Mouse (Mus musculus): ENCODE results near the gene Capzb.

The Capzb gene

DNA sequence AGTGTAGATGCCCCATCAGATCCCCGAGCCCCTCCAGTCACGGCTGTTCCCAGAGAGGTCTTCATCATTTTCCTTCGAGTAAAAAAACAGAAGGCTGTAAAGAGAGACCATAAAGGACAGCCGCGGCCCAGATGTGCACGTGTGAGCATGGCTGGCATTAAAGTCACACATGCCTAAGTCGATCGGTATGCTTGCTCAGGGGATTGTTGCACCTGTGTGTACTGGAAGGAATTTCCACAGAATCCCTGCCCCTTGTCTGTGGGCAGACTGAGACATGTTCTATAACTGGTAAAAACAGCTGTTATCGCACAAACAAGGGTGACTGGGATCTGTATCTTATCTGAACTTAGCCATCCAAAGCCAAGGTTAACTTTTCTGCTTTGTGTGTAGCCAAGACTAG lies 78.9 kb downstream of the Capzb start:
- DNase-seq = no peak

DNA sequence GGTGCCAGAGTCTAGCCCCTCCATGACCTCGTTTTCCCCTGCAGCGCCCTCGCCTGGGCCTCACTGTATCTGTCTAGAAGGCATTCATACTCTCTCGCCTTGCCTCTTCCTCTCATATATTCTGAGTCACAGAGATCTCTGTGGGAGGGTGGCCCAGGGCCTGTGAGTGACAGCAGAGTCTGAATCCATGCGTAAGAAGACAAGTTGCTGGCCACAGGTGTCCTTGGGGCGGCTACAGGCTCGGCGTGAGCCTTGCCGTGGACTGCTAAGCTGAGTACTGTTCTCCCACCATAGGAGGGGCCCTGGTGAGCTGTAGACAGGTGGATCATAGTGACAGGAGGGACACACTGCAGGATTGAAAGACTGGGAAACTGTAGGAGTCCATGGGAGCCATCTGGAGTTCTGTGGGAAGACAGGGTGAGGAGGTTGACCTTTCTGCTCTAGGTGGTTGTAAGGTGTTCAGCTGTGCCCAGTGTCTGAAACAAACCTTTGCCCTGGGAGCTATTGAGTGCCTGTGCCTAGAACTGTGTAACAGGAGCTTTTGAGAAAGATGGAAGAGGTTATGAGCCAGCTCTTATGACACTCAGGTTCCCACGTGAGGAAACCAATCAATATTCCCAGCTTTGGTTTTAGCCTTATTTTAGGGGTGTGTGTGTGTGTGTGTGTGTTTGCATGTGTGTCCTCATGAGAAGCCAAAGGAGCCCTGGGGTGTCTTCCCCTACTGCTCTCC lies 80.4 kb downstream of the Capzb start:
- DNase-seq = no peak

DNA sequence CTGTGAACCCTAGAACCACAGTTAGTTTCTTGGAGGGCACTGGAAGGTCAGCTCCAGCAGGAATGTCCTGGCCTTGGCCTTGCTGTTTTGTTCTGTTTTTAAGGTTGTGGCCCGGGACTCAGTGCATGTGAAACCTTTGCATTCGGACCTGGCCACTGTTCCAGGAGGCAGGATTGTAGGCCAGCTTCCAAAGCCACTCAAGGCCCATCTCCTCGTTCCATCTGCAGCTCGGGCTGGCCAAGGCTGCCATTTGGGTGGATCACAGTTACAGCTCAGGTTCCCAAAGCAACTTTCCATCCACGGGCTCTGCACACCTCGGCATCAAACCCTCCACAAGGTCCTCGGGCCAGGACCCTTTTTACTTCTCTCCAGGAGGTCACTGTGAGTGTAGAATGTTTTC lies 81.9 kb downstream of the Capzb start:
- no peak for DNase-seq

- DNase-seq = no peak
These were observed 83.7 kb downstream of the Capzb start for GRCm38 (mm10) chr4:139276411-139276810.

DNA sequence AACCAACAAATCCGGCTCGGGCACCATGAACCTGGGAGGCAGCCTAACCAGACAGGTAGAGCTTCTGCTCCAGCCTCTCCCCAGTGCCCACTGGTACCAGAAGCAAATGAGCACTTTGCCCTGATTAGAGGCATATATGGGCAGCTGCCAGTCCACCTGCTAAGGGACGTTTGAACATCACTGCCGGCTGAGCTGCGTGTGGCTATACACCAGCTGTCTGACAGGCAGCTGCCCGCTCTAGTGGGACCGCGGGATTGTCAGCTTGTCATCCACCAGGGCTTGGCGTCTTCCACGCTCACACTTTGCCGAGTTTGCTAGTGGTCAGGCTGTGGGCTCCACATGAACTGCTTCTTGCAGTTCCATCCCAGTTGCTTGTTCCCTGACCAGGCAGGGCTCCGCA lies 87.8 kb downstream of the Capzb start:
- DNase-seq = no peak

DNA sequence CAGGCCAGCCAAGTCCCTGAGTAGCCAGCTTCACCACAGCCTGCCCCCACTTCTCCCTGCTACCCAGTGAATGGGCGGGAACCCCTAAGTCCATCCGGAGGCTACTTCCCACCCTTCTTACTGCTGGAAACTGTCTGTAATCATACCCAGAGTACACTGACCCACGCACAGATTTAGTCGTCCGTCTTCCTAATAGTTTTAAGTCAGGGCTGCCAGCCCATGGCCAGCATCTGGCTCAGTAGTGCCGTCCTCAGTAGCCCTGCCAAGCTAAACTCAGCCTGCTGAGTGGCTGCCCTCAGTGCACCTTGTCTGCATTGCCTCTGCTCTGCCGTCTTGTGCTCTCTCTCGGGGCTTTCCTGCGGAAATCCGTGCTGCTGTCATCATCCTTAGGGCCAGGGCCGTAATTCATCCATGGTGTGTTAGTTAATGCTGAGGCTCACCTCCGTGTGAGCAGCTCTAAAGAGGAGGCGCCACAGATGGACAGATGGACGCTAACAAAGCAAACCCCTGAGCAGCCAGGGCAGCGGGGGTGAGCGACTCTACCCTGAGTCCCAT lies 89.2 kb downstream of the Capzb start:
- no peak for DNase-seq

DNA sequence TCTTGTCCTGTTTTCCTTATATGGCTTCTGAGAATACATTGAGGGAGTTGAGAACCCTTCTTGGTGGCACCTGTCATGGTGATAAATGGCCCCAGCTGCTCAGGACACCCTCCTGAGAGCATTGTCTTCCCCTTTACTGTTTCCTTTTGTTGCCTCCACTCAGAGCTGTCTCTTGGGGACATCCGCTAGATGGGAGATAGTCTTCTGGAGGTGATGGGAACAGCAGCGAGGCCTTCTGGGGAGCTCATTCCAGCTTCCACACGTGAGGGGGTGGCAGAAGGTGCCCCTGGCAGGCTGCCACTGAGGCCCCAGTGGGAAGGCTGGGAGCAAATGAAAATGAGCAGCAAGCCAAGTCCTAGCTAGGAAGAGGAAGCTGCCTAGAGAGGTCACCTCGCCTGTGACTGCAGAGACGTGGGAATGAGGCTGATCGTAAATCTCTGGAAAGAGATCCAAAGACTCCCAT lies 90.3 kb downstream of the Capzb start:
- peak; percentile 96 for DNase-seq

- no peak for DNase-seq
These were observed 92.2 kb downstream of the Capzb start for GRCm38 (mm10) chr4:139284877-139285276.

DNA sequence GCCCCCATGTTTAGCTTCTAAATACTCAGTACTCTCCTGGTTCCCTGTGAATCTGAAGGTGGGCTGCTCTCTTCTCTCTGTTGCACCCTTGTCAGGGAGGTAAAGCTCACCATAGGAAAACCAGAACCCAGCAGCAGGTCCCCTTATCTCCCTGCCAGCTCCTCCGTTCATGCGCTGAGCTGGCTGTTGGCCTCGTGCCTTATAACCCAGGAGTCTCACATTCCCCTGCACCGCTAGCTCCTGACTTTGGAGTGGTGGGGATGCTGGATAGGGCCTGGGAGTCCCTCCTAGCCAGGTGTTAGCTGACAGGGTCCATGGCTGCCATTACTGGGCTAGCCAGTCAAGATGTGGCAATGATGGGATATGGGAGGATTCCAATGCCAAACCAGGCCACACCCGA lies 93.5 kb downstream of the Capzb start:
- DNase-seq = peak; percentile 94

DNA sequence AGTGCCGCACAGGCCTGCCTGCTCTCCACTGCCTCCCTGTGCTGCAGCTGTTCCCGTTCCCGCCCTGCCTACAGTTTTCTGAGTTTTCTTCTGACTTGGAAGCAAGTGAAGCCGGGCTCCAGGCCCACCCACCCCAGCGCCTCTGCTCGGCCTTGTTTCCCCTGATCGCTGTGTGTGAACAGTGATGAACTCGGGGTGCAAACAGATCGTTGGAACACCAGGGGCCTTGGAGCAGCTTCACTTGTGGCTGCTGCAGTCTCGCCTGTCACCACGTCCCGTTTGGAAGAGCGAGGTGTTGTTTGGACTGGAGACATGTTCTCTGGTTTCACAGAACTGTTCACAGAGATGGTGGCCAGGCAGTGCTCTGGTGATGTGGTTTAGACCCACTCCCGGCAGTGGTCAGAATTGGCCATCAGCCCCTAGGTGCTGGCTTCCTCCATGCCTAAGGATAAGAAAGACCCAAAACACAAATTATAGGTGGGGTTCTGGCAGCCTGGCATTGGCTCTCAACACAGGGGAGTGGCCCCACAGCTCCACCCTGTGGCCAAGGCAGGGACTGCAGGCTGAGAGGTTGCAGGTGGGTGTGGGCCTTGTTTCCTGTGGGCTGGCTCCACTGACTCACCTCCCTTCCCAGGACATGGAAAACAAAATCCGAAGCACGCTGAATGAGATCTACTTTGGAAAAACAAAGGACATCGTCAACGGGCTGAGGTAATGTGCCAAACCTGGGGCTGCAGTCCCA lies 94.6 kb downstream of the Capzb start:
- DNase-seq = peak; percentile 98

DNA sequence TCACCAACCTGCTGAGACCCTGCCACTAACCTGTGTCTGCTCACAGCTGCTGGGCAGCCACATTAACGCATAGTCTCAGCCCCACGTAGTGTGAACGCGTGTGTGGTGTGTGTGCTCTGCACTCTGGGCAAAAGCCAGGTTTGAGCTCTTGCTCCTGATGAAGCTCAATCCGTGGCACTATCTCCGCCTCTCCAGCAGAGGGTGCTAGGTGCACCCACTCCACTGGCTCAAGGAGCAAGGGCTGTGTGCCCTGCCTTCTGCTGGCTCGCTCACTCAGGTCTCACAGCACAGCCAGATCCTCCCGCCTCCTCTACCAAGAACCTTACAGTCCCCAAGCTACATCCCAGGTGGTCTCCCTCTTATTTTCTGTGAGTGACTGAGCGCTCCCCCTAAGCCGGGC lies 96.3 kb downstream of the Capzb start:
- peak; percentile 95 for DNase-seq

DNA sequence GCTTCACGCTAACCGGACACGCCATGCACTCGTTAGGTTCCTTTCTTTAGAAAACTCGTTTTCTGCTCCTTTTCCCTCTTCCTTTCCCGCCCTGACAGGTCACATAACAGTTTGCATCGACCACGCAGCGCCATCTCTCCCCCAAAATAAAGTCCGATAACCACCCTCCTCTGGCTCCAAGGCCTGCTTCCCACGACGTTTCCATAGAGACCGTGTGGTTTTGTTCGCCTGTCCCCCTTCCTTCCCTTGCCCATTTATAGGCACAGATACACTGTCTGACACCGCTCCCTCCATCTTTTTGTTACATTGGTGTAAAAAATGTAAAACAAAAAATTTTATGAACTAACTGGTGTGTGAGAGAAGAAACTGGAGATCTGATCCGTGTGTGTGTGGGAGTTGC lies 98.4 kb downstream of the Capzb start:
- DNase-seq = no peak

GRCm38 (mm10) chr4:139292038-139292437 lies 99.3 kb downstream of the Capzb start:
- DNase-seq = no peak

DNA sequence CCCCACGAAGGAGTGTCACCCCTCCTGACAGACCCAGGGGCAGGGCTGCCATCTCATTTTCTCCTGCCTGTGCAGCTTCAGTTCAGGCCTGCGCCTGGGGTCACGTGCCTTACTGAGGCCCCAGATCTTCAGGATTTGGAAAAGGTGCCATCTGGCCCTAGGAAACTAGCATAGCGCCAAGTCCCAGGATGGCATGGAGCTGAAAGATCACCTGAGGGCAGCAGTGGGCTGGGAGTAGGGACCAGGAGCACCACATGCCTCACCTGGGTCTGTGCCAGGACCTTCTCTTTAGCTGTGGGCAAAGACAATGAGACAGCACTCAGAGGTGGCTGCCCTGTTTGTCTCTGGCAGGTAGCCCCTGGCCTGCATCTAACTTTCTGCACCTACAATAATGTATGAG lies 104.9 kb downstream of the Capzb start:
- peak; percentile 97 for DNase-seq

DNA sequence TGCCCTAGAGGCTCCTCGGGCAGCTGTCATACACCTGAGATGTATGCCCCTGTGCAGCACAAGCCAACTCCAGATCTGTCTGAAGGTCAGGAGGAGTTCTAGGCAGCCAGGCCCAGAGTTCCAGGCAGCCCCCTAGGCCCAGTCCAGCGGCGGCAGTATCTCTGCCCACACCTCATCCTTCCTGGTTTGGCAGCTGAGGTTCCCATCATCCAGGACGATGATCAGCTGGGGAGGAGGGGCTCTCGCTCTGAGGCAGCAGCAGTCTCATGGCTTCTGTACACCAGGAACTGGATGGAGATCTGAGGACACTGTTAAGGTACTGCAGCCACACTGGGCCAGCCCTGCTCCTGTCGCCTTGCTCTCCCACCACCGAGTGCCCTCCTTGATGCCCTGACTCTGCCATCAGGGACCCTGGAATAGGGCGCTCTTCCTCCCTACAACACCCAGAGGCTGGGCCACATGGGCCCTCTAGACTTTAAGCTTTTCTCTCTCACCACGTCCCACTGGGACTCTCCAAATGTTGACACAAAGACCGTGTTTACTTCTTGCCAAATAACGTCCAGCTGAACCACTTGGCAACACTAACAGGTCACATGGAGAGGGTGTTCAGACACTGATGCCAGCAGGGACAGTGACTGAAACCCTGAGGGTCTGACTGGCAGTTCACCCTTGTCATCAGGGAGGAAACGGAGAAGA lies 106.1 kb downstream of the Capzb start:
- no peak for DNase-seq

- no peak for DNase-seq
These were observed 109.1 kb downstream of the Capzb start for GRCm38 (mm10) chr4:139301780-139302179.

DNA sequence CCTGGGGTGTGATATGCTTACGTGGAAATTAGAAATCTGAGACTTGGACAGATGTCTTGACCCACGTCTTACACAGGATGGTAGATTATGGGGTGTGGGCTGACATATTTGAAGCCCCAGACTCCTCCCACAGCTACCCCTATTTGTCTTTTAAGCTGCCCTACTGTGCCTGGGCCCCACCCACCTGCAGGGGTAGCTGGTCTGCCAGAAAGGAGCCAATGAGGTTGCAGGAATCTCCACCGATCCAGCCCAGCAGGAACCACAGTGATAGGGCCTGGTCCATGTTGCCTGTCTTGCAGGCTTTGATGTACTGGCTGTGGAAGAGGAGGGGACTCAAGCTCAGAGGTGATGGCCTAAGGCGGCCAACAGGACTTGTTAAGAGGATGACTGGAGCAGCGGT lies 109.5 kb downstream of the Capzb start:
- DNase-seq = no peak

DNA sequence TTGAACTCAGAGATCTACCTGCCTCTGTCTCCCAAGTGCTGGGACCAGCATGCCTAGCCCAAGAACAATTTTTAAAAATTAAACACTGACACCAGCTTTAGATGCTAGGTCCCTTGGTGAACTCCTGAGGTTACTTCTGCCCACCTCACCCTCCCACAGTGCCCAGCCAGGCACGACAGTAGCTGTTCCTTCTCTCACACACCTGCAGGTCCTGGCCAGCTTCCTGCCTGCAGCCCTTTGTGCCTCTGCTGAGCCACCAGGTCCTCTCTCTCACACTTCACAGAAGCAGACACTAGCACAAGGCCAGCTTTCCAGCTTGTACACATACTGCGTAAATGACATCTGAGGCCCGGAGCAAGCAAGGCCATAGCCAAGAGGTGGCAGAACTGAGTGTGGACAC lies 112.8 kb downstream of the Capzb start:
- no peak for DNase-seq

DNA sequence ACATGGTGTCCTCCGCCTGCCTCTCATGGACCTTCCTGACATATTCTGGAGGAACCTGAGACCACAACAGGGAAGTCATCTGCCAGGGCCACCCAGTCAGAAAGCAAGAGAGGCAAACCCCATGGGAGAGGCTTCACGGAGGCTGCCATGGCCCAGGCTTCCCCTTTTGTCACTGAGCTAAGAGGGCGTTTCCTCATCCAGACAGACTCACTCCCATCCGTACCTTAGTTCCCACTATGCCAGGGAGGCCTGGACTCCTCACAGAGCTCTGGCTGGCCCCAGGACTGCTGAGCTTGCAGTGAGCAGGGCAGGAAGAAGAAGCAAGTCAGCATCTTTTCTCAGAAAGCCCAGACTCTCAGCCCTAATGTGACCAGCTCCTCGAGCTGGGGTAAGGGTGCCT lies 115.2 kb downstream of the Capzb start:
- peak; percentile 97 for DNase-seq

DNA sequence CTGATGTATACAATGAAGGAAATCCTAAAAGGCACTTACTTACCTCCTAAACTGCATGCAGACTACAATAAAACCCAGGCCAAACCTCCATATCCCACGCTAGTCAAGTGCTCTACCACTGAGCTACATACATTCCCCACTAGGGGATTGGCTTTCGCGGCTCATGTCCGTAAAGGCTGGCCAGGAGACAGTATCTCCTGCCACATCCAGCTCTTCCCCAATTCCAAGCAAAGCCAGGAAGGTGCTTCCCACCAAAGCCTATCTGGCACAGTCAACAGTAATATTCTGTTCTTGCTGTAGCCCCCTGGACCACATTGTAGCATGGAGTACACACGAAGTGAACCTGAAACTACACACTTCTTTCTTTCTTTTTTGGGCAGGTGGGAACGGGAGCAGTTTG lies 117.0 kb downstream of the Capzb start:
- peak; percentile 84 for DNase-seq

GRCm38 (mm10) chr4:139310171-139310898 lies 117.6 kb downstream of the Capzb start, which contains the start of the genes Pqlc2 and Akr7a5:
Pqlc2 (minus strand) TSS chr4:139310708.
Akr7a5 (plus strand) TSS chr4:139310744.
- peak; percentile 99 for DNase-seq

DNA sequence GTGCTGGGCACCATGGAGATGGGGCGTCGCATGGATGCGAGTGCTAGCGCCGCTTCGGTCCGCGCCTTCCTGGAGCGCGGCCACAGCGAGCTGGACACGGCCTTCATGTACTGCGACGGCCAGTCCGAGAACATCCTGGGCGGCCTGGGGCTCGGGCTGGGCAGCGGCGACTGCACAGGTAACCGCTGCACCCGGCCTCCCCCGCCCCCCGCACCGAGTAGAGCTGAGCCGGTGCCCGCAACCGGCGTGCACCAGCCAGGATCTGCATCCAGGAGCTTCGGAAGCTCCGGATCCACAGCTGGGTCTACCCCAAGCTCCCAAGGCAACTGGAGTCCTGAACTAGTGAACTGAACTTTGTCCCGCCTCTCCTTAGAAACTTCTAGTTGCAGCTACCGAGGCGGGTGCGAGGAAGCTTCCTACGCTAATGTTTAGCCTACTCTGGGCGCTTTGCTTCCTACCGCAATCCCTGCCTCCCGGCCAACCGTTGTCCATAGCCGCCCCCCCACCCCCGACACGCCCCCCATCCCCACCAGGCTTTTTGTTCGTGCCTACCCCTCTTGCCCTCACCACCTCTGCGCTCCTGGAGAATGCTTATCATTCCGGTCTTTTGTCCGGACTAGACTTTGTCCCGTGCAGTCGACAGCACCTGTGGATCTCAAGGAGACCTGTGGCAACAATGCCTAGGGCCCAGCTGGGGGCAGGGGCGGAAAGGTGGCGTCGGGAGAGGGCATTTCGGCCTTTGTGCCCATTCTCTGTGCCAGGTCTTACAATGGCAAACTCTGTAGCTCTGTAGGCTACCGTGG lies 118.4 kb downstream of the Capzb start:
- DNase-seq = no peak
